In genomic region chr16:75899885-75900620, GRCm38 (mm10) we compare ENCODE assay signal across 12 mouse cellular contexts.
"Had no signal": no experiment of that assay in that cellular context is flagged by ENCODE, and none has a peak within 500 bp of the region (broad histone marks: within the 10 kb centered on the region; RNA-seq: fewer than 3 reads in every experiment).

No protein-coding gene starts in this region.

- DNase-seq: kidney, adult 8-10 months; kidney, postnatal 36 days; layer of hippocampus, adult 9-11 months; layer of hippocampus, postnatal 36 days; lung, embryonic 14.5 days; lung, postnatal 10 days; lung, postnatal 4 days; right cerebral cortex, adult 18-20 months; right cerebral cortex, postnatal 25 days; thymus, postnatal 4 days had no signal

- ATAC-seq: liver, embryonic 12.5 days; midbrain, embryonic 13.5 days had no signal
